Mouse (Mus musculus) gastrocnemius, postnatal 4 days (tissue): Measurements from ENCODE around the gene Capn8. TPM values are rescaled to one million over a fixed set of nuclear protein-coding genes. Genes with fewer than 3 reads are reported as not detected.
A peak's percentile ranks its signal among the peaks of the same experiment; 100 is the strongest.

Source experiments
- DNase-seq, 2 experiments: peaks; one replicate each; pipeline ENCODE4 v3.0.0; 2021 to 2022; ENCODE audit warnings: low spot score in 2 of 2, mixed read lengths in 2 of 2
- total RNA-seq, 2 experiments: library from RNA; stranded (reverse); gene quantifications; 2 replicates each; pipeline ENCODE4 v1.2.3; 2021

The Capn8 gene
- total RNA-seq, 2 experiments from 2014 or later: not detected

DNA sequence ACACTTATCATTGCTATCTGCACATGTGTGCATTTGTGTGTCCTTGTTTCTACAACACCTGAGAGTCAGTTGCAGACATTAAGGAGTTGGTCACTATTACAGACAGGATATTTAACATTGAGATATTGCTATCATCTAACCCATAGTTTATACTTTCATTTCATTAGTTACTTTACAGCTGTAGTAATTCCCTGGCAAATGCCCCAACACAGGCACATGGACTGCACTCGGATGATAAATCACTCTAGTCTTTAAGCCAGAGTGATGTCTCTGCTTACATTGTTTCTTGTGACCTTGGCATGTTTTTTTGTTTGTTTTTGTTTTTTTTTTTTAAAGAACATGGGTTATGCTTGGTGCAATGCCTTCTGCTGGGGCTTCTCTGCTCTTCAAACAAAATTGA is 20.9 kb upstream of the Capn8 start:
- DNase-seq: no peak

GRCm38 (mm10) chr1:182550761-182551160 is 14.0 kb upstream of the Capn8 start:
- DNase-seq: no peak

DNA sequence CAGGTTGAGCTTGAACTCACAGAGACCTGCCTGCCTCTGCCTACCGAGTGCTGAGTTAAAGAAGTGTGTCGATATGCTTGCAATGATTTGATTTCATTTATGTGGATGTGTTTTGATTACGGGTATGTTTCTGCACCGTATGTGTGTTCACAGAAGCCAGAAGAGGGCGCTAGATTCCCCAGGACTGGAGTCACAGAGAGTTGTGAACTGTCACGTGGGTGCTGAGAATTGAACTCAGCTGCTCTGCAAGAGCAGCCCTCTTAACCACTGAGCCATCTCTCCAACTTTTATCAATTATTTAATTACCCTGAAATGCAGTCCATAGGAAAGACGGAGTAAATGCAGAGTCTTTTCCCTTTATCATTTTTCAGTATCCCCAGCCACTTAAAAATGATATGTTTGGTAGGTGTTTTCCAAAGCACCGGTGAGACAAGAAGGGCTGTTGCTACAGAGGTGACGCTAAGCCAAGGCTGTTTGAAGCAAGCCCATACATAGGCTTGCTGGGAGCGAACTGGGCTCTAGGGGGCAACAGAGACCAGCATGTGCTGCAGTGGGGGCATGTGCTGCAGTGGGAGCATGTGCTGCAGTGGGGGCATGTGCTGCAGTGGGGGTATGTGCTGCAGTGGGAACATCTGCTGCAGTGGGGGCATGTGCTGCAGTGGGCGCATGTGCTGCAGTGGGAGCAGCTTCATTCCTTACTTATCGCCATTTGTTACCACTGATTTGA is 11.0 kb upstream of the Capn8 start:
- DNase-seq: peak in 1 of 2 experiments; percentile 32

DNA sequence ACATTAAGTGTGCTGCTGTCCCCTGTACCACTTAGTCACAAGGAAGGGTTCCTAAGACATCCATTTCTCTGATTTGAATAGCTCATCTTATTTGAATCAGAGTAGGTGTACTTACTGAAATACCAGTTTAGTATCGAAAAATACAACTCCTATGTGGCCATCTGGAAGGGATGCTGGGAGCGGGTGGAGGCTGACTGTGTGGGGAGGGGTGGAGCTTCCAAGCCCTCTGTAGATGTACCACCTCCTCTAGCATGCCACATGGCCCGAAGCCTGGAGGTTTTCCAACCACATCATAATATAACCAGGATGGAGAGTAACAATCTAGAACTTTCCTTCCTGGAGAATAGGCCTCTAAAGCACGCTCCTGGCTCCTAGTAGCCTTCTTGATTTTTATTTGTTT is 6.5 kb upstream of the Capn8 start:
- no peak for DNase-seq

DNA sequence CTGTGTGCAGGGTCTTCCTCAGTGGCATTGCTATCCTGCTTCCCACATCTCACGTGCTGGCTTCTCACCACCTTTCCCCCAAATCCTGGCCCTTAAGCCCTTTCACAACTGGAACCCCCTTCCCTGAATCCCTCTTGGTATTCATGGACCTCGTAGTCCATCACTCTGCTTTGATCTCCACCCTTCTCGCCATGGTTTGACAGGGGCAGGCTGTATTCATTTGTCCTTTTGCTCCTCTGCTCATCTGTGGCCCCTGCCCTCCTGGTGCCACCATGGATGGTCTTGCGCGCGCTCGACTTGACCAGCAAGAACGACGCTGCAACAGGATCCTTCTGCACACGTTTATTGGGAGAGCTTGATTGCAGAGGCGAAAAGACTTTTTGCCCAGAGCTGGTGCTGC is 5.3 kb upstream of the Capn8 start:
- no peak for DNase-seq

DNA sequence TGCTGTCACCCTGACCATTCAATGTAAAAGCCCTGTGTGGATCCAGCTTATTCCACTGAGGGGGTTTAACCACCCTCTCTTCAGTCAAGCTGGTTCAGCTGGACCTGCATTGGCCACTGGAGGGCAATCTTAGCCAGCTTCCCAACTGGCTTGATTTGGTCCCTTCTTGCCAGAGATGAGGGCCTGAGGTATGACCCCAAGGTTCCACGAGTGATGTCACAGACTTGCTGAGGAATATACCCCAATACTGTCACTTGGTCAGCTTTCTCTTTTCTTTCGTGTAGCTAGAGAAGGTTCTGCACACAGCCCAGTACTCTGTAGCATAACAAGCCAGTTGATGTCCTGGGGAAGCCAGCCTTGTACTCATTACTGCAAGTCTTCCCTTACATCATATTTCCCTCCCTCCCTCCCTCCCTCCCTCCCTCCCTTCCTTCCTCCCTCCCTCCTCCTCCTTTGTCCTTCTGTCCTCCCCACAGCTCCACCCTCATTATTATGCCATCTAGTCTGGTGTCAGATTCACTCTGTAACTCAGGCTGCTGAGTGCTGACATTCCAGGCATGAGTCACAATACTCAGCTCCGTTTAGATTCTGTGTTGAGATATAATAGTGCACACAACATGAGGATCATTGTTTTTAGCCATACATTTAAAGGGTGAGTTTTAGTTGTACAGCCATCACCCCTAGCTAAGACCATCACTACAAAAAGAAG is 4.3 kb upstream of the Capn8 start:
- DNase-seq: no peak

- no peak for DNase-seq
Measured at GRCm38 (mm10) chr1:182561945-182562514, 2.8 kb upstream of the Capn8 start.

DNA sequence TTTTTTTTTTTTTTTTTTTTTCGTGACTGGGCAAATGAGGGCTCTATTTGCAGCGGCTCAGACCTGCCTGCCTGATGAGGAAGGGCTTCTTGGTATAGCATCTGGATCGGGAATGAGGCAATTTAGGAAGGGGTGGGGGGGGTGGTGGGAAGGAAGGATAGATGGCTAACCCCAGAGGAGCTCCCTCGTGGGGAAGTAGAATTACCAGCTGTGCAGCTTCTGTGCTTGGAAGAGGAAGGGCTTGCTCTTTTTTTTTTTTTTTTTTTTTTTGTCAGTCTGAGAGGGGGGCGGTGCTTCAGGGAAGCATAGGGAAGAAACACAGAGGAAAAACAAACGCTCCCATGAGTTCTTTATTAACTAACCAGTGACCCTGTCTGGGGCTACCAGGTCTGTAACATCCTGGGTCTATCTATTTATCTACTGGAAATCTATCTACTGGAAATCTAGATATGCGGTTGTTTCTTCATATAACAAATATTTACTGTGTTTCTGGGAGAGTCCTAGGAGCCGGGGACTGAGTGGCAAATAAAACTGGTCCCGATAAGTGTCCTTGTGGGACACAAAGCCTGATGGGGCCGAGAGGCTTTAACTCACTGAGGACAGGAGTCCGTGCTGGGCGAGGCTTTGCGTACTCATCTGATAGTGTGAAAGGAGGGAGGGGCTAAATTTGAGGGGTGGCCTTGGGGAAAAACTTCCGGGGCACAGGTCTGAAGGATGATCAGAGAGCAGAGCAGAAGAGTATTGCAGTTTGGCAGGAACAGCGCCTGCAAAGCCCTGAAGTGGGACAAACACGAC is 2.0 kb upstream of the Capn8 start:
- DNase-seq: no peak

- no peak for DNase-seq
Measured at GRCm38 (mm10) chr1:182565351-182565835, 586 bp downstream of the Capn8 start.

DNA sequence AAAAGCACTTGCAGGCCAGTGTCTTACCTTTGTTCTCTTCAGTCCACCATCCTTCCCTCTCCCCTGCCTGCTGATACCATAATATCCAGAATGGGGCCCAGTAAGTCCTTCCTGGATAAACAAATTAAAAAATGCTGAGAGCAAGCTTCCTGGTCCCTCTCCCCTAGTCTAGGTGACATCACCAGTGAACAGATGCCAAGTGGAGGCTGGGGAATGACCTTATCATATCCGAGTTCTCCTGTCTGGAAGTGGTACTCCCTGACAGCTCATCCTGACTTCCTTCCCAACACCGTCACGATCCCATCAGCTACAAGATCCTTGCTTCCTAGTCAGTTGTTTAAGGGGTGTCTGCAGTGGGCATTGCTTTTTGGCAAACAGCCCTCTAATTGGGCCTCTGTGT is 6.3 kb downstream of the Capn8 start:
- no peak for DNase-seq

DNA sequence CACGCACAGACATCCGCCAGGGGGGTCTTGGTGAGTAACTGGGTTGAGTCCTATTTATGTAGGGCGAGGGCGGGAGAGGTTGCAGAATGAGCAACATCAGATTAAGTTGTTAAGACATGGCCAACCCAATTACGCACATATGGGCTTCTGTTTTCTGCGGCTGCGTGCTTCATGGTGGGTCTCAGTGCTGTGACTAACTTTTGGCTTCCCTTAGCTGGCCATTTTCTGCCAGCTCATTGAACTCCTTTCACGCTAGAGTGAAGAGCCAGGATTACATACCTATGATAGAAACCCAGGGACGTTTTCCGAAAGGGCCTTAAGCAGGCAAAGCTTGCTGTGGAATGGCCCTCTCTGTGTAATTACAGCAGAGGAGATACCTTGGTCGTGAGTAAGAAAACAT is 7.2 kb downstream of the Capn8 start:
- DNase-seq: no peak

GRCm38 (mm10) chr1:182573856-182574665 is 9.3 kb downstream of the Capn8 start:
- DNase-seq: no peak

- DNase-seq: no peak
Measured at GRCm38 (mm10) chr1:182574666-182575049, 9.9 kb downstream of the Capn8 start.

DNA sequence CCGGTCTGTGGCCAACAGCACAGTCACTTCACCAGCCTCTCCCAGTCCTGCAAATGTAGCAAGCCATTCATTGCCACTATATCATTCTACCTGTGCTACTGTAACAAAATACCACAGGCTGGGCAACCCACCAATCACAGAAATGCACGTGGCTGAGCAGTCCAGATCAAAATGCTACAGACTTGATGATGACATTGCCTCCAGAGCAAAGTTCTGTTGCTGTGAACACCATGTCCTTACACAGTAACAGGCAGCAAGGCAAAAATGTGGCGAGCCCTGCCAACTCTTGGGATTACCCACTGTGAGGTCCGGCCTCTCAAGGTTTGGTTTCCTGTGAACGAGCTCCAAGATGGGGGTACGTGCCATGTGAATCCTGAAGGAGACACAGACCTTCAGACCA is 19.4 kb downstream of the Capn8 start:
- no peak for DNase-seq

GRCm38 (mm10) chr1:182585162-182585840 is 20.5 kb downstream of the Capn8 start:
- no peak for DNase-seq

- no peak for DNase-seq
Measured at GRCm38 (mm10) chr1:182587706-182588105, 22.9 kb downstream of the Capn8 start.

- no peak for DNase-seq
Measured at GRCm38 (mm10) chr1:182591491-182591890, 26.7 kb downstream of the Capn8 start.

GRCm38 (mm10) chr1:182592436-182592835 is 27.6 kb downstream of the Capn8 start:
- DNase-seq: no peak

- DNase-seq: no peak
Measured at GRCm38 (mm10) chr1:182605330-182606150, 40.7 kb downstream of the Capn8 start.
